Mouse (Mus musculus): ENCODE measurements around the gene Castor1. TPM values are rescaled to one million over a fixed set of nuclear protein-coding genes. Genes with fewer than 3 reads are reported as not detected.

Castor1 gene
- polyA plus RNA-seq, 1 experiment from 2014 or later: 2.3 TPM

GRCm38 (mm10) chr11:4207655-4208054, 10.4 kb upstream of the Castor1 start:
- Histone ChIP-seq H3K9ac (replicated peaks) (no peak overlapping the region), H3K4me1 (replicated peaks) (no peaks in the 10 kb centered on the region), H3K9me3 (no peaks in the 10 kb centered on the region), H3K36me3 (peaks cover 71% of the 10 kb centered on the region), H3K27me3 (no peaks in the 10 kb centered on the region), H3K4me3 (replicated peaks) (no peak overlapping the region), H3K27ac (no peak overlapping the region), H3K4me2 (no peak overlapping the region)
- 91% methylated on average over 9 of the region's 9 CpGs for WGBS
- no peak for ATAC-seq (ENCODE audit: insufficient number of reproducible peaks, insufficient read depth, low FRiP score, low TSS enrichment, low read depth)

GRCm38 (mm10) chr11:4209556-4209955, 8.5 kb upstream of the Castor1 start:
- Histone ChIP-seq H3K4me3 (replicated peaks) (no peak overlapping the region), H3K4me2 (no peak overlapping the region), H3K9me3 (no peaks in the 10 kb centered on the region), H3K36me3 (peaks cover 90% of the 10 kb centered on the region), H3K27me3 (no peaks in the 10 kb centered on the region), H3K4me1 (replicated peaks) (no peaks in the 10 kb centered on the region), H3K9ac (replicated peaks) (no peak overlapping the region), H3K27ac (no peak overlapping the region)
- 75% methylated on average over 5 of the region's 5 CpGs for WGBS
- ATAC-seq (ENCODE audit: insufficient number of reproducible peaks, insufficient read depth, low FRiP score, low TSS enrichment, low read depth): no peak

GRCm38 (mm10) chr11:4210786-4211185, 7.2 kb upstream of the Castor1 start:
- no peak for ATAC-seq (ENCODE audit: insufficient number of reproducible peaks, insufficient read depth, low FRiP score, low TSS enrichment, low read depth)
- no peak overlapping the region for H3K4me3 ChIP-seq (replicated peaks)
- no peaks in the 10 kb centered on the region for H3K9me3 ChIP-seq
- 69% methylated on average over 1 of the region's 1 CpGs for WGBS
- H3K4me1 ChIP-seq (replicated peaks): no peaks in the 10 kb centered on the region
- H3K9ac ChIP-seq (replicated peaks): no peak overlapping the region
- H3K27ac ChIP-seq: no peak overlapping the region
- H3K36me3 ChIP-seq: peaks cover 99% of the 10 kb centered on the region
- no peak overlapping the region for H3K4me2 ChIP-seq
- no peaks in the 10 kb centered on the region for H3K27me3 ChIP-seq

- H3K9ac ChIP-seq (replicated peaks): no peak overlapping the region
- peaks cover 5% of the 10 kb centered on the region; the same call in 1 of the 2 replicates for H3K9me3 ChIP-seq
- peaks cover 84% of the 10 kb centered on the region for H3K36me3 ChIP-seq
- peaks cover 7% of the 10 kb centered on the region for H3K27me3 ChIP-seq
- peaks cover 3% of the 10 kb centered on the region; the same call in 1 of the 2 replicates for H3K4me1 ChIP-seq (replicated peaks)
- H3K4me3 ChIP-seq (replicated peaks): no peak overlapping the region
- no peak for ATAC-seq (ENCODE audit: insufficient number of reproducible peaks, insufficient read depth, low FRiP score, low TSS enrichment, low read depth)
- WGBS: 93% methylated on average over 10 of the region's 10 CpGs
- H3K4me2 ChIP-seq: no peak overlapping the region
- H3K27ac ChIP-seq: no peak overlapping the region
Observed at GRCm38 (mm10) chr11:4213107-4213506, 4.9 kb upstream of the Castor1 start.

DNA sequence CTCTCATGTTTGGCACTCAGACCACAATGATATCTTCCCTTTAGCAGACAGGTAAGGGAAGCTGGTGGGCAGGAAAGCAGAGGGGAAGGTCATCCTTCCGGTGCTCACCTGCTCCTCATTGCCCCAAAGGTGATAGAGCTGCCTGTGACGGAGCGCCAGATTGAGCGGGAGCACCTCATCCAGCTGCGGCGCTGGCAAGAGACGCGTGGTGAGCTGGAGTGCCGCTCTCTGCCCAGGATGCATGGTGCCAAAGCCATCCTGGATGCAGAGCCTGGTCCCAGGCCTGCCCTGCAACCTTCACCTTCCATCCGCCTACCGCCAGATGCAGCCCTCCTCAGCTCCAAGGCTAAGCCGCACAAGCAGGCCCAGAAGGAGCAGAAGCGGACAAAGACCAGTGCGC, 3.5 kb upstream of the Castor1 start:
- H3K27ac ChIP-seq: no peak overlapping the region
- no peak overlapping the region for H3K4me3 ChIP-seq (replicated peaks)
- H3K36me3 ChIP-seq: peaks cover 69% of the 10 kb centered on the region
- H3K9ac ChIP-seq (replicated peaks): no peak overlapping the region
- no peak for ATAC-seq (ENCODE audit: insufficient number of reproducible peaks, insufficient read depth, low FRiP score, low TSS enrichment, low read depth)
- peaks cover 22% of the 10 kb centered on the region for H3K27me3 ChIP-seq
- 96% methylated on average over 14 of the region's 14 CpGs for WGBS
- peaks cover 5% of the 10 kb centered on the region; the same call in 1 of the 2 replicates for H3K9me3 ChIP-seq
- no peak overlapping the region for H3K4me2 ChIP-seq
- peaks cover 14% of the 10 kb centered on the region; the same call in 1 of the 2 replicates for H3K4me1 ChIP-seq (replicated peaks)

DNA sequence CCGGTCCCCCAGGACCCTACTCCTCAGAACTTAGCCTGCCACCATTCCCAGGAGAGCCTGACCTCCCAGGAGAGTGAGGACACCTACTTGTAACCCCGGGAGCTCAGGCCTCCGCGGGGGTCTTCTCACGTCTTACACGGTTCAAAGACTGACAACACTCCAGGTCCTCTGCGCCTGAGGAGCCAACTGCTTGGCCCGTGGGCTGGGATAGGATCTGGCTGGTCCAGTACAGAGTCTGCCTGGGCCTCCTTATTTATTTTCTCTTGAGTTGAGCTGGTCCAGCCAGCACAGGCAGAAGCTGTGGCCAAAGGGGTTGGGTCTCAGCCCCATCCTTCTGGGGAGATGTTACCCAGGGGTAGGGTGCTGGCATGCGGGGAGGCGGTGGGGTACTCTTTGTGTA, 3.0 kb upstream of the Castor1 start:
- no peak for ATAC-seq (ENCODE audit: insufficient number of reproducible peaks, insufficient read depth, low FRiP score, low TSS enrichment, low read depth)
- peaks cover 64% of the 10 kb centered on the region for H3K36me3 ChIP-seq

DNA sequence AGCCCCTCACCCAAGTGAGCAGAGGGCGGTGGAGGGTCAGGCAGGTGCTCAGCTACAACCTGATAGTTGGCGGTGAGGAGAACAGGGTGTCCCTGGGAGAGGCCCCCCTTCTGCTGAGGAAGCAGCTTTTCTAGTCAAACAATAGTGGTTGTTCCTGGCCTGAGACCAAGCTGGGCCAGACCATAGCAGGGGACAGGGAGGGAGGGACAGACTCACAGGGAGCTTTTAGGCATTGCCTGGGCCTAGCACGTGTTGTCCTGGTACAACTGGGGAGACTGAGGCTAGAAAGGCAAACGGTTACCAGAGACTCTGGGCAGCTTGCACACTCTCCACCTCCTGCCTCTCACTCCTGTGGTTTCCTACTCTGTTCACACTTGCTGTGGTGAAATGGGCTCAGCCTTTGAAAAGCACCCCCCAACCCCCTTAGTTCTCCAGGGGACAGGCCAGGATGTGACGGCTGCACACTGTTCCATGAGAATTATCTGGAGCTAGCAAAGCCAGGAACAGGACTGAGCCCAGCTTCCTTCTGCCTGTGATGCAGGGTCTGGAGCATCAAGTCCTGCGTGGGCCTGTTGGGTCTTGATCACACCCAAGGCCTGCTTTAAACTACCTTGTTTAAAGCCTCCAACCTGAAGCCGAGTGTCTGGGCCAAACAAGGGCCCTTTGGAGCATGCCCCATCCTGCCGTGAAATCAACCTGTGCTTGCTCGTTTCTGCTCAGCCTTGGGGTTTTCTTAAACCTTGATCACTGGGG, 1.6 kb upstream of the Castor1 start:
- Histone ChIP-seq H3K27ac (peak overlapping the region; percentile 4; the same call in 1 of the 2 replicates), H3K27me3 (peaks cover 33% of the 10 kb centered on the region), H3K9me3 (peaks cover 5% of the 10 kb centered on the region; the same call in 1 of the 2 replicates), H3K4me3 (replicated peaks) (no peak overlapping the region), H3K4me1 (replicated peaks) (peaks cover 14% of the 10 kb centered on the region; the same call in 1 of the 2 replicates), H3K9ac (replicated peaks) (no peak overlapping the region), H3K4me2 (no peak overlapping the region), H3K36me3 (peaks cover 51% of the 10 kb centered on the region)
- WGBS: 86% methylated on average over 9 of the region's 9 CpGs
- no peak for ATAC-seq (ENCODE audit: insufficient number of reproducible peaks, insufficient read depth, low FRiP score, low TSS enrichment, low read depth)

More for the DNA sequence above, 3.0 kb upstream of the Castor1 start:
- Histone ChIP-seq H3K9ac (replicated peaks) (no peak overlapping the region), H3K9me3 (peaks cover 5% of the 10 kb centered on the region; the same call in 1 of the 2 replicates), H3K4me2 (no peak overlapping the region), H3K4me3 (replicated peaks) (no peak overlapping the region), H3K4me1 (replicated peaks) (peaks cover 14% of the 10 kb centered on the region; the same call in 1 of the 2 replicates), H3K27me3 (peaks cover 26% of the 10 kb centered on the region), H3K27ac (no peak overlapping the region)
- WGBS: 81% methylated on average over 10 of the region's 10 CpGs

- Histone ChIP-seq H3K4me2 (peak overlapping the region; percentile 90), H3K4me3 (replicated peaks) (peak overlapping the region; percentile 50), H3K27me3 (peaks cover 33% of the 10 kb centered on the region), H3K4me1 (replicated peaks) (peaks cover 17% of the 10 kb centered on the region; the same call in 1 of the 2 replicates), H3K9me3 (peaks cover 5% of the 10 kb centered on the region; the same call in 1 of the 2 replicates), H3K9ac (replicated peaks) (peak overlapping the region; percentile 61; the same call in 1 of the 2 replicates), H3K27ac (no peak overlapping the region), H3K36me3 (peaks cover 30% of the 10 kb centered on the region)
- no peak for ATAC-seq (ENCODE audit: insufficient number of reproducible peaks, insufficient read depth, low FRiP score, low TSS enrichment, low read depth)
- 3% methylated on average over 6 of the region's 6 CpGs for WGBS
Observed at GRCm38 (mm10) chr11:4218637-4219036, 612 bp downstream of the Castor1 start.

DNA sequence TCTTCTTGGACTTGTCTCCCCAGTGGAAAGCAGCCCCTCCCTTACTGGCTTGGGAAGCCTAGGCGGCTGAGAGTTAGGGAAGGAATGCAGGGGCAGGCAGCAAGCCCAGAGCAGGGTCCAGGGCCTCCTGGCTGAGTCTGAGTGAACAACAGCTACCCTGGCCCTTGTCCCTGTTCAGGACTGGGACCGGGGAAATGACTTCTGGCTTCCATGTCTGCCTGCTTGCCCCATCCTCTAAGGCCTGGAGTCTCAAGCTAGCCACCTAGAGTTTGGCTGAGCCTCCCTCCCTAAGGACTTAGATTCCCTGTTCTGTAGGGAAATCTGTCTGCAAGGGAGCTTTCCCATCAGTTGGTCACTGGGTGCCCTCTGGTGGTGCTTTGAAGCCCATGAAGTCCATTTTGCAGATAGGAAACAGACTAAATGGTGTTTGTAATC, 1.3 kb downstream of the Castor1 start:
- no peak for ATAC-seq (ENCODE audit: insufficient number of reproducible peaks, insufficient read depth, low FRiP score, low TSS enrichment, low read depth)
- WGBS: 13% methylated on average over 2 of the region's 2 CpGs
- Histone ChIP-seq H3K4me2 (no peak overlapping the region), H3K4me3 (replicated peaks) (no peak overlapping the region), H3K9me3 (peaks cover 5% of the 10 kb centered on the region; the same call in 1 of the 2 replicates), H3K27ac (no peak overlapping the region), H3K27me3 (peaks cover 33% of the 10 kb centered on the region), H3K36me3 (peaks cover 23% of the 10 kb centered on the region), H3K4me1 (replicated peaks) (peaks cover 20% of the 10 kb centered on the region; the same call in 1 of the 2 replicates), H3K9ac (replicated peaks) (no peak overlapping the region)

DNA sequence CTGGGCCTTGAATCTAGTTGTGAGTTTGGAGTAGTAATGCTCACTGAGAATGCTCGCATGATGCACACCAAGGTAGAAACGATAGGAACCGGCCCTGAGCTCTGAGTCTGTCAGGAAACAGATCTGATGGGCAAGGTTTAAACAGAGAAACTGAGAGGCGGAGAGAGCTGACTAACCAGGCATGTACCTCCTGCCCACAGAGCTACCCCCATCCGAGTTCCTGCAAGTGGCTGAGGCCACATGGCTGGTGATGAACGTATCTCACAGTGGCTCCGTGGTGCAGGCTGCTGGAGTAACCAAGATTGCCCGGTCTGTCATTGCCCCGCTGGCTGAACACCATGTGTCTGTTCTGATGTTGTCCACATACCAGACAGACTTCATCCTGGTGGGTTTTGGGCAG, 1.9 kb downstream of the Castor1 start:
- peaks cover 17% of the 10 kb centered on the region for H3K36me3 ChIP-seq
- no peak overlapping the region for H3K4me2 ChIP-seq
- H3K4me1 ChIP-seq (replicated peaks): peaks cover 20% of the 10 kb centered on the region; the same call in 1 of the 2 replicates
- H3K27ac ChIP-seq: no peak overlapping the region
- H3K4me3 ChIP-seq (replicated peaks): no peak overlapping the region
- ATAC-seq (ENCODE audit: insufficient number of reproducible peaks, insufficient read depth, low FRiP score, low TSS enrichment, low read depth): no peak
- peaks cover 35% of the 10 kb centered on the region for H3K27me3 ChIP-seq
- H3K9me3 ChIP-seq: peaks cover 5% of the 10 kb centered on the region; the same call in 1 of the 2 replicates
- WGBS: 64% methylated on average over 9 of the region's 9 CpGs
- H3K9ac ChIP-seq (replicated peaks): no peak overlapping the region

GRCm38 (mm10) chr11:4220443-4221400, 2.7 kb downstream of the Castor1 start:
- Histone ChIP-seq H3K4me3 (replicated peaks) (no peak overlapping the region), H3K4me1 (replicated peaks) (peaks cover 20% of the 10 kb centered on the region; the same call in 1 of the 2 replicates), H3K9me3 (peaks cover 5% of the 10 kb centered on the region; the same call in 1 of the 2 replicates), H3K9ac (replicated peaks) (no peak overlapping the region), H3K27ac (no peak overlapping the region), H3K4me2 (no peak overlapping the region), H3K27me3 (peaks cover 36% of the 10 kb centered on the region), H3K36me3 (peaks cover 9% of the 10 kb centered on the region)
- WGBS: 49% methylated on average over 28 of the region's 28 CpGs
- ATAC-seq (ENCODE audit: insufficient number of reproducible peaks, insufficient read depth, low FRiP score, low TSS enrichment, low read depth): no peak

Measured in limb, embryonic 12.5 days (tissue).